Mouse (Mus musculus) G1E (cell line): Measurements from ENCODE around the gene Hic1. TPM values are rescaled to one million over a fixed set of nuclear protein-coding genes. Genes with fewer than 3 reads are reported as not detected.

Source experiments
- ATAC-seq: 2 replicates; pipeline ENCODE4 v1.8.0; 2016; ENCODE audit warnings: mild to moderate bottlenecking; ENCODE audit not compliant: insufficient number of reproducible peaks, poor library complexity, low FRiP score, severe bottlenecking; ENCODE audit errors: extremely low read depth
- DNase-seq: peaks from one replicate; pipeline ENCODE4 v3.0.0; 2012; ENCODE audit warnings: low spot score
- H3K27me3 ChIP-seq: 2 replicates; pipeline ENCODE4 v1.6.1; 2012; ENCODE audit warnings: mild to moderate bottlenecking, low read length, inconsistent platforms; ENCODE audit not compliant: insufficient read depth
- H3K36me3 ChIP-seq: replicated peaks from 2 replicates; pipeline ENCODE3; 2012; ENCODE audit warnings: mild to moderate bottlenecking, inconsistent platforms
- H3K4me1 ChIP-seq: 2 replicates; pipeline ENCODE4 v1.6.1; 2012; ENCODE audit warnings: low read depth, low read length, inconsistent platforms, mixed read lengths; ENCODE audit not compliant: insufficient read depth
- H3K4me3 ChIP-seq: 2 replicates; pipeline ENCODE4 v1.5.1; 2012; ENCODE audit warnings: low read depth, mild to moderate bottlenecking, inconsistent platforms, low read length, moderate library complexity, mixed read lengths
- H3K9me3 ChIP-seq: replicated peaks from 2 replicates; pipeline ENCODE4 v1.6.1; 2012; ENCODE audit warnings: inconsistent platforms
- CTCF ChIP-seq: IDR thresholded peaks from 2 replicates; pipeline ENCODE4 v1.5.1; 2012; ENCODE audit warnings: low read depth, low read length, inconsistent platforms, mixed read lengths
- GATA1 ChIP-seq: IDR thresholded peaks from 2 replicates; pipeline ENCODE4 v1.6.1; 2012; ENCODE audit warnings: borderline replicate concordance, low read length, inconsistent platforms, mixed read lengths
- GATA2 ChIP-seq: IDR thresholded peaks from 2 replicates; pipeline ENCODE4 v1.6.1; 2012; ENCODE audit warnings: low read depth, low read length, inconsistent platforms, borderline replicate concordance
- POLR2AphosphoS5 ChIP-seq: IDR thresholded peaks from 2 replicates; pipeline ENCODE4 v1.6.1; 2012; ENCODE audit warnings: low read depth, low read length, inconsistent platforms; ENCODE audit not compliant: insufficient replicate concordance
- TAL1 ChIP-seq: conservative IDR thresholded peaks from 2 replicates; pipeline ENCODE4 v1.6.1; 2012; ENCODE audit warnings: low read depth, low read length, inconsistent platforms, mixed read lengths
- polyA plus RNA-seq: library from polyadenylated mRNA; stranded (reverse); fragments of >175 nt; gene quantifications from 2 replicates; pipeline ENCODE4 v1.2.3, GENCODE M21; 2012
- total RNA-seq, 2 experiments: library from RNA; stranded (forward) in 1 of 2; stranded (reverse) in 1 of 2; fragments of 200-1000 nt in 1 of 2; fragments of >200 nt in 1 of 2; fragmentation: Nextera tagmentation in 1 of 2; gene quantifications; 2 replicates each; pipeline ENCODE4 v1.2.3; 2014 to 2017

The Hic1 gene
- total and polyA plus RNA-seq, 3 experiments: 0.05 to 0.22 TPM; not detected in 1

DNA sequence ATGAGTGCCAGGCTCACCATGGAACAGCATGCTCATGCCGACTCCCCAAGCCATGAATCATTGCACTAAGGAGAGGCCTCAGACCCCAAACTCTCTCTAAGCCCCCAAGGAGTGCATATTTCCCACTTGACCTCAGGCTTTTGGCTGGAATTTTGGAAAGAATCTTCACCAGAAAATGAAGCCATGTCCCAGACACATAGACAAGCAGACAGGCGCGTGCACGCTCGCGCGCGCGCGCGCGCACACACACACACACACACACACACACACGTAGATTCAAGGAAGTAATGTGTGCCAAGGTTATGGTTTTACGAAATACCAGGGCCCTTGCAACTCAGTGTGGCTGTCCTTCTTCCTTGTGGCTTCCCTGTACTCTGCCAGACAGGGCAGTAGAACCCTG lies 10.9 kb downstream of the Hic1 start:
- no peak for TF ChIP-seq TAL1
- TF ChIP-seq POLR2AphosphoS5: no peak
- no peak for TF ChIP-seq GATA1
- TF ChIP-seq CTCF: no peak
- no peak for TF ChIP-seq GATA2
- Histone ChIP-seq H3K27me3 (no peaks in the 10 kb centered on the region), H3K4me1 (peaks cover 5% of the 10 kb centered on the region; the same call in 1 of the 2 replicates), H3K4me3 (no peak overlapping the region), H3K9me3 (no peaks in the 10 kb centered on the region), H3K36me3 (peaks cover 93% of the 10 kb centered on the region)
- no peak for ATAC-seq
- DNase-seq: no peak

DNA sequence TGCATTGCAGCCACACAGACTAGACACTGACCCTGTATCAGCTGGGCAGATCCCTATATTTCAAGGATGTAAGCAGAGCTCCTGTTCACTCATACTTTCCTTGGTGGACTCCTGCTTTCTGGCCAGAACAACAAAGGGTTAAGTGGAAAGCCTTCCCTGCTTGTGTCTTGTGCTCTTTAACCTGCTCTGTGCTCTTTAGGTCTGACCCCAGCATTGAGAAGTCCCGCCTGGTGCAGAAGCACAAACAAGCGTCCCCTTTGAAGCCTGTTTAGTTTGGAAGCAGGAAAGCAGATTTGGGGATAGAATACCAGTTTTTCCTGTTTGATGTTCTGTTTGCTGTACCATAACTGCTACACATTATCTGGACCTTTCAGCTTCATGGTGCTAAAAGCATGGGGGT lies 11.4 kb downstream of the Hic1 start:
- DNase-seq (no peak), ATAC-seq (no peak)
- Histone ChIP-seq H3K9me3 (no peaks in the 10 kb centered on the region), H3K4me1 (peaks cover 5% of the 10 kb centered on the region; the same call in 1 of the 2 replicates), H3K4me3 (no peak overlapping the region), H3K36me3 (peaks cover 93% of the 10 kb centered on the region), H3K27me3 (no peaks in the 10 kb centered on the region)
- no peak for TF ChIP-seq CTCF
- TF ChIP-seq TAL1: no peak
- TF ChIP-seq GATA1: no peak
- TF ChIP-seq GATA2: no peak
- no peak for TF ChIP-seq POLR2AphosphoS5

DNA sequence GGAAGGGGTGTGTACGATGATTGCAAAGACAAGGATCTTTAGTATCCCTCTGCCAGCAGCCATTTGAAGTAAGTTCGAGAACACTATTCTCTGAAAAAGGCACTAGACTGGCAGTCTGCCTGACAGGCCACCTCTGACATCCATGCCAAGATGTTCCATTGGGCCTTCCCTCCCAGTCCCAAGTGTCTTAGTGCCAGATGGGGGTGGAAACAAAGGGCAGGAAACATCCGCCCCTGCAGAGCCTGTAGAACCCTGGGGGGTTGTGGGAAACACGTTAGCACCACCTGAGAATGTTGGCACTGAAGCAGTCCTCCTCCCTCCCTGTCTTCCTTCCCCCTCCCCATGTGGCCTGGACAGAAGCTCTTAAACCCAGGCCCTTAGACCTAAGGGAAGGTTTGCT lies 12.3 kb downstream of the Hic1 start:
- Histone ChIP-seq H3K4me3 (no peak overlapping the region), H3K27me3 (no peaks in the 10 kb centered on the region), H3K4me1 (peaks cover 7% of the 10 kb centered on the region; the same call in 1 of the 2 replicates), H3K36me3 (peaks cover 90% of the 10 kb centered on the region), H3K9me3 (no peaks in the 10 kb centered on the region)
- DNase-seq: no peak
- ATAC-seq: no peak
- TF ChIP-seq POLR2AphosphoS5 (no peak), CTCF (no peak), TAL1 (no peak), GATA1 (no peak), GATA2 (no peak)

DNA sequence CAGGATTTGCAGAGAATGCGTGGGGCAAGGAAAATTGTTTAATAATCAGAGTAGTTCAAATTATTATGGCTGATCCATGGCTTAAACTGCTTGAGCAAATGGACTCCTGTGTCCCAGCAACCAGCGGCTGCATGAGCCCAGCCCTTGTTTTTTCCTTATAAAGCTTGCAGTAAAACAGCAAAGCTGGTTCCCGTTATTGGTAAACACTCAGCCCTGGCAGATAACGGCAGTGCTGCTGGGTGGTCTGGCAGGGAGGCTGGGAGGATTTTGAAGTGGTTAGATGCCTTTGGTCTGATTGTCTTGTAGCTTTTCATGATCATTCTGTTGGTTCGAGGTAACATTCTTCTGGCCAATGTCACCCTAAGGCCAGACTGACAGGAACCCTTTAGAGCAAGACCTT lies 12.9 kb downstream of the Hic1 start:
- Histone ChIP-seq H3K9me3 (no peaks in the 10 kb centered on the region), H3K36me3 (peaks cover 88% of the 10 kb centered on the region), H3K4me3 (no peak overlapping the region), H3K27me3 (no peaks in the 10 kb centered on the region), H3K4me1 (peaks cover 7% of the 10 kb centered on the region; the same call in 1 of the 2 replicates)
- DNase-seq: no peak
- ATAC-seq: no peak
- TF ChIP-seq TAL1: no peak

DNA sequence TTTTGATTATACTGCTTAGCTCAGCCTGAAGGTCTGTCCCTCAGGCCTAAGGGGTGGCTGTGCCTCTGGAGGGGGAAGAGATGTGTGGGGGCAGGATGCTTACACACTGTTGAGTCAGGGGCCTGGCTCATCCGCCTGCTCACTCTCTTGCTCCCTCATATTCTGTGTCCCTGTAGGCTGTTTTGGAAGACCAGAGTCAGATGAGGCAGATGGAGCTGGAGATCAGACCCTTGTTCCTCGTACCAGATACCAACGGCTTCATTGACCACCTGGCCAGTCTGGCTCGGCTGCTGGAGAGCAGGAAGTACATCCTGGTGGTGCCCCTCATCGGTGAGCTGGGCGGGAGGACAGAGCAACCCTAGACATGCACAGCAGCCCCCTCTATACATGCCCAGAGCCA lies 13.3 kb downstream of the Hic1 start:
- Histone ChIP-seq H3K9me3 (no peaks in the 10 kb centered on the region), H3K36me3 (peaks cover 86% of the 10 kb centered on the region), H3K4me3 (no peak overlapping the region), H3K4me1 (peaks cover 7% of the 10 kb centered on the region; the same call in 1 of the 2 replicates), H3K27me3 (no peaks in the 10 kb centered on the region)
- ATAC-seq: no peak
- no peak for DNase-seq
- no peak for TF ChIP-seq CTCF
- TF ChIP-seq GATA1: no peak
- no peak for TF ChIP-seq TAL1

DNA sequence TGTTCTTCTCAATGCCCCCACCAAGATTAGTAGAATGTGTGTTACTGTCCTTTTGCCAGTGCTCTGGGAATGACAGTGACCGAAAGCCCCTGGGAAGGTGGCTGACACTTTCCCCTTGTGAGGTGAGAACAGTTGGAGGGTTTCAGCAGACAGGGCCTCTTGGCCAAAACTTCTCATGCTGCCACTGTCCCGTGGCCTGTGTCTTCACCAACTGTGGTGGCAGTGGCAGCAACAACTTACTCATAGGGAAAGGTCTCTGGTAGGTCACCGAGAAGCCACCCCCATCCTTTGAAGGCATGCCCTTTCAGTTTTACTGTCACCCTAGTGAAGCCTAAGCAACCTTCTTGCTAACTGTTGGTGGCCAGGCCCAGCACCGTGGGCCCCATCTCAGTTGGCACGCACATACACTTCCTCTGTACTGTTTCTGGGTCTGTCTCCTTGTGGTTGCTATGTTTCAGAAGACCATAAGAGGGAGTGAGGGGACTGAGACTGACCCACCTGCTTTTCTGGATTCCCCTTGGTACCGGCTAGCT lies 15.2 kb downstream of the Hic1 start:
- Histone ChIP-seq H3K9me3 (no peaks in the 10 kb centered on the region), H3K4me3 (no peak overlapping the region), H3K27me3 (no peaks in the 10 kb centered on the region), H3K4me1 (peaks cover 7% of the 10 kb centered on the region; the same call in 1 of the 2 replicates), H3K36me3 (peaks cover 83% of the 10 kb centered on the region)
- TF ChIP-seq TAL1: no peak
- TF ChIP-seq CTCF: no peak
- TF ChIP-seq POLR2AphosphoS5: no peak
- no peak for TF ChIP-seq GATA1
- no peak for TF ChIP-seq GATA2
- DNase-seq (no peak), ATAC-seq (no peak)
